Mouse (Mus musculus): ENCODE data around the gene Nt5e. TPM values are rescaled to one million over a fixed set of nuclear protein-coding genes. Genes with fewer than 3 reads are reported as not detected.

Nt5e gene
- polyA plus RNA-seq, 1 experiment from 2014 or later = 1.9 TPM

GRCm38 (mm10) chr9:88324616-88325015 lies 2.4 kb upstream of the Nt5e start:
- peaks cover 11% of the 10 kb centered on the region for H3K4me1 ChIP-seq
- H3K9me3 ChIP-seq = peaks cover 2% of the 10 kb centered on the region; the same call in 1 of the 2 replicates
- H3K4me3 ChIP-seq = no peak overlapping the region
- peaks cover 44% of the 10 kb centered on the region for H3K27me3 ChIP-seq (replicated peaks; ENCODE audit: low read depth, poor library complexity, severe bottlenecking)
- H3K27ac ChIP-seq (replicated peaks) = no peak overlapping the region
- no peak for DNase-seq (ENCODE audit: low spot score)
- 96% methylated on average over 3 of the region's 3 CpGs for WGBS
- H3K36me3 ChIP-seq (replicated peaks) = no peaks in the 10 kb centered on the region

GRCm38 (mm10) chr9:88328666-88329065 lies 1.7 kb downstream of the Nt5e start:
- Histone ChIP-seq H3K27me3 (replicated peaks; ENCODE audit: low read depth, poor library complexity, severe bottlenecking) (peaks cover 68% of the 10 kb centered on the region), H3K4me3 (no peak overlapping the region), H3K27ac (replicated peaks) (no peak overlapping the region), H3K9me3 (peaks cover 2% of the 10 kb centered on the region; the same call in 1 of the 2 replicates), H3K36me3 (replicated peaks) (no peaks in the 10 kb centered on the region), H3K4me1 (peaks cover 20% of the 10 kb centered on the region)
- 11% methylated on average over 5 of the region's 5 CpGs for WGBS
- DNase-seq (ENCODE audit: low spot score) = no peak

DNA sequence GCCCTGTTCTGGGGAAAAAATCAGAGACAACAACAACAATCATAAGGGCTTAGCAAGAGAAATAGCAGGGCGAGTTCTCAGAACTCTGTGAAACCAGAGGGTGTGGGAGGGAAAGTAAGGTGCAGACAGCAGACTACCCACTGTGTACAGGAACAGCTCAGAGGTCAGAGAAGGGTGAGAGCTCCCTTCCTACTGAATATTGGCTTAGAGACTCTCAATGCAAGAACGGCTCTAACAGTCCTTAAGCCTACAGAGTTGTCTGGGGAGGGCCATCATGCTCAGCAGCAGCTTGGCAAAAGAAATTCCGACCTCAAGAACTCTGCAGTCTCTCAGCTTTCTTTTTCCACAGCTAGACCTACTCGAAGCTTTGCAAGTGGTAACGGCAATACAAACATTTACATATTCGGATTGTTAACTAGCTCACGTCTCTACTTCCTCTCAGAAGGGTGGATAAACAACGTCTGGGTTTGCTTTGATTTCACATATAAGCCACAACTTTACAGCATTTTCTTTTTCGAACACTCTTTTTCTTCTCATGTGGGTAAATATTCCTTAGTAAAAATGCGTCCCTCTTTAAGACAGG lies 2.3 kb downstream of the Nt5e start:
- no peak overlapping the region for H3K4me3 ChIP-seq
- peaks cover 20% of the 10 kb centered on the region for H3K4me1 ChIP-seq
- H3K27me3 ChIP-seq (replicated peaks; ENCODE audit: low read depth, poor library complexity, severe bottlenecking) = peaks cover 68% of the 10 kb centered on the region
- H3K9me3 ChIP-seq = no peaks in the 10 kb centered on the region; the same call in 1 of the 2 replicates
- 37% methylated on average over 10 of the region's 10 CpGs for WGBS
- DNase-seq (ENCODE audit: low spot score) = no peak
- no peak overlapping the region for H3K27ac ChIP-seq (replicated peaks)
- no peaks in the 10 kb centered on the region for H3K36me3 ChIP-seq (replicated peaks)

DNA sequence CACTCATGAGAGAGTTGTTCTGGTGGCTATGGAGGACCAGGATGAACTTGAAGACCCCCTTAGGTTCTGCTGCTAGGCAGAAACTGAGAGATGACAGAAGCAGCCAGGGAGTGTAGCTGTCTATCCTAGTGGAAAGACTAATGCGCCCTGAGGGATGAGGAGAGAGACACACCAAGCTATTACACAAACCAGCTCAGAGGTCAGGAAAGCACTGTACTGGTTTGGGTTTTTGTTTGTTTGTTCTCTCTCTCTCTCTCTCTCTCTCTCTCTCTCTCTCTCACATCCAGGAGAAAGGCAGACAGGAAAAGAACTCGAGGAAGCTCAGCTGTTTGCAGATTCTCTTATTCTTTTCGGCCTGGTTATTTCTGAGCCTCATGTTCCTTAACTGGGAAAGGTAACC lies 3.3 kb downstream of the Nt5e start:
- WGBS = 63% methylated on average over 3 of the region's 3 CpGs
- Histone ChIP-seq H3K27ac (replicated peaks) (no peak overlapping the region), H3K4me3 (no peak overlapping the region), H3K27me3 (replicated peaks; ENCODE audit: low read depth, poor library complexity, severe bottlenecking) (peaks cover 70% of the 10 kb centered on the region), H3K4me1 (peaks cover 20% of the 10 kb centered on the region), H3K36me3 (replicated peaks) (no peaks in the 10 kb centered on the region), H3K9me3 (no peaks in the 10 kb centered on the region)
- no peak for DNase-seq (ENCODE audit: low spot score)

DNA sequence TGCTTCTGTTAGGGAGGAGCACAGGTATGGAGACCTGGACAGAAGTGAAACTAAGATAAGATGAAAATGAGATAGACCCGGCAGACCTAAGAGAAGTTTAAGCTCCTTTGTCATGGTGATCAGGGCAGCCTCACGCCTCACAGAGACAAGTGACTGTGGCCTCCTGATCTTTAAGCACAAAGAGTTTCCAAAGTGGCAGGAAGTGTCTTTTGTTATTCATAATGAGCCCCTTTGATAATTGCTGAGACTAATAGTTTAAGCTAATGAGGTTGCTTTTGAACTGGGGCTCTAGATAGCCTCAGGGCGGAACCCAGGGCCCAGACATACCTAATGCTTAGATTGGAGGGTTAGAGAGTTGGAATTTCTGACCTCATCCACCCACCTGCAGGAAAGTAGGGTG lies 5.5 kb downstream of the Nt5e start:
- Histone ChIP-seq H3K9me3 (no peaks in the 10 kb centered on the region), H3K4me3 (no peak overlapping the region), H3K27me3 (replicated peaks; ENCODE audit: low read depth, poor library complexity, severe bottlenecking) (peaks cover 50% of the 10 kb centered on the region), H3K36me3 (replicated peaks) (no peaks in the 10 kb centered on the region), H3K27ac (replicated peaks) (no peak overlapping the region), H3K4me1 (peaks cover 17% of the 10 kb centered on the region)
- WGBS = 16% methylated on average over 3 of the region's 3 CpGs
- no peak for DNase-seq (ENCODE audit: low spot score)

DNA sequence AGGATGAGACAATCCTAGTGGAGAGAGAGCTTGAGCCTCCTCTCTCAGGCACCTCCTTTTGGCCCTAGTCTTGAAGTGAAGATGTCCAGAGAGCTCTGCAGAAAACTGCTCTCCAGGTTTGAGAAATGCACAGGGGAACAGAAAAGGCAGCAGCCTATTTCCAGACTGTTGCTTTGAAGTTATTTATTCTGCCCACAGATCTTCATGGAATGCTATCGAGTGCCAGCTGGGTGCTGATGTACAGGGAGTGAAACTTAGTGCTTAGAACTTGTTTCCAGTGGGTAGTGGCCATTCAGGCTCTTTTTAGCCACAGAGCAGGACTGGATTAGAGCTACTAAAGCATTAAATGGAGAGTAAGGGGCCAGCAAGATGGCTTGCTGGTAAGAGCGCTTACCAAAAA lies 8.8 kb downstream of the Nt5e start:
- Histone ChIP-seq H3K36me3 (replicated peaks) (no peaks in the 10 kb centered on the region), H3K27ac (replicated peaks) (no peak overlapping the region), H3K4me1 (peaks cover 8% of the 10 kb centered on the region; the same call in 1 of the 2 replicates), H3K9me3 (no peaks in the 10 kb centered on the region), H3K27me3 (replicated peaks; ENCODE audit: low read depth, poor library complexity, severe bottlenecking) (peaks cover 17% of the 10 kb centered on the region), H3K4me3 (no peak overlapping the region)
- DNase-seq (ENCODE audit: low spot score) = no peak
- 82% methylated on average over 1 of the region's 2 CpGs for WGBS

DNA sequence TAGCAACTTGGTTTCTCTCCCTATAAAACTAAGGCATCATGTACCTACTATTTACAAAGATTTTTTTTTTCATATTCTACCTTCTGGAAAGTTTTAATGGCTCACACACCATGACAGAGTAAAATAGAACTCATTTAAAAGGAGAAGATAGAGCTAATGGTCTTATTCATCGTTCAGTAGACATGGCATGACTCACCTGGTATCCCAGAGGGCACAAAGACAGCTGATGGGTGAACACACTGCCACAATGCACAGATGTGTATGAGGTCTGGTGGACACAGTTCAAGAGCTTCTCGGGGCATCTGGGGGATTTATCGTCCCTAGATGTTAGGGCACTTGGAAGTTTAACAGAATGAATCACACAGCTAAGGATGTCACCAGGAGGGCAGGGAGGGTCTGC lies 13.8 kb downstream of the Nt5e start:
- 85% methylated on average over 3 of the region's 3 CpGs for WGBS
- Histone ChIP-seq H3K4me1 (no peaks in the 10 kb centered on the region), H3K27ac (replicated peaks) (no peak overlapping the region), H3K4me3 (no peak overlapping the region), H3K27me3 (replicated peaks; ENCODE audit: low read depth, poor library complexity, severe bottlenecking) (no peaks in the 10 kb centered on the region), H3K36me3 (replicated peaks) (no peaks in the 10 kb centered on the region), H3K9me3 (no peaks in the 10 kb centered on the region)
- no peak for DNase-seq (ENCODE audit: low spot score)

- WGBS = 78% methylated on average over 7 of the region's 7 CpGs
- Histone ChIP-seq H3K4me3 (no peak overlapping the region), H3K4me1 (peaks cover 4% of the 10 kb centered on the region; the same call in 1 of the 2 replicates), H3K27me3 (replicated peaks; ENCODE audit: low read depth, poor library complexity, severe bottlenecking) (no peaks in the 10 kb centered on the region), H3K36me3 (replicated peaks) (no peaks in the 10 kb centered on the region), H3K27ac (replicated peaks) (no peak overlapping the region), H3K9me3 (no peaks in the 10 kb centered on the region)
- no peak for DNase-seq (ENCODE audit: low spot score)
Measured at GRCm38 (mm10) chr9:88342241-88342640, 15.2 kb downstream of the Nt5e start.

GRCm38 (mm10) chr9:88342701-88343100 lies 15.7 kb downstream of the Nt5e start:
- no peaks in the 10 kb centered on the region for H3K27me3 ChIP-seq (replicated peaks; ENCODE audit: low read depth, poor library complexity, severe bottlenecking)
- WGBS = 88% methylated on average over 3 of the region's 3 CpGs
- no peaks in the 10 kb centered on the region for H3K9me3 ChIP-seq
- no peak overlapping the region for H3K27ac ChIP-seq (replicated peaks)
- H3K36me3 ChIP-seq (replicated peaks) = no peaks in the 10 kb centered on the region
- no peak overlapping the region for H3K4me3 ChIP-seq
- H3K4me1 ChIP-seq = peaks cover 6% of the 10 kb centered on the region; the same call in 1 of the 2 replicates
- no peak for DNase-seq (ENCODE audit: low spot score)

GRCm38 (mm10) chr9:88344424-88344823 lies 17.4 kb downstream of the Nt5e start:
- 90% methylated on average over 2 of the region's 2 CpGs for WGBS
- no peaks in the 10 kb centered on the region for H3K36me3 ChIP-seq (replicated peaks)
- H3K27ac ChIP-seq (replicated peaks) = no peak overlapping the region
- no peak for DNase-seq (ENCODE audit: low spot score)
- H3K27me3 ChIP-seq (replicated peaks; ENCODE audit: low read depth, poor library complexity, severe bottlenecking) = no peaks in the 10 kb centered on the region
- H3K9me3 ChIP-seq = no peaks in the 10 kb centered on the region
- no peak overlapping the region for H3K4me3 ChIP-seq
- peaks cover 6% of the 10 kb centered on the region; the same call in 1 of the 2 replicates for H3K4me1 ChIP-seq

- no peak overlapping the region for H3K4me3 ChIP-seq
- 72% methylated on average over 5 of the region's 5 CpGs for WGBS
- DNase-seq (ENCODE audit: low spot score) = no peak
- H3K27me3 ChIP-seq (replicated peaks; ENCODE audit: low read depth, poor library complexity, severe bottlenecking) = no peaks in the 10 kb centered on the region
- H3K9me3 ChIP-seq = no peaks in the 10 kb centered on the region
- peaks cover 6% of the 10 kb centered on the region; the same call in 1 of the 2 replicates for H3K4me1 ChIP-seq
- no peaks in the 10 kb centered on the region for H3K36me3 ChIP-seq (replicated peaks)
- H3K27ac ChIP-seq (replicated peaks) = no peak overlapping the region
Measured at GRCm38 (mm10) chr9:88346857-88347256, 19.9 kb downstream of the Nt5e start.

GRCm38 (mm10) chr9:88348623-88349022 lies 21.6 kb downstream of the Nt5e start:
- H3K4me1 ChIP-seq = peaks cover 11% of the 10 kb centered on the region; the same call in 1 of the 2 replicates
- H3K27me3 ChIP-seq (replicated peaks; ENCODE audit: low read depth, poor library complexity, severe bottlenecking) = no peaks in the 10 kb centered on the region
- DNase-seq (ENCODE audit: low spot score) = no peak
- no peaks in the 10 kb centered on the region for H3K9me3 ChIP-seq
- WGBS = 93% methylated on average over 6 of the region's 6 CpGs
- H3K4me3 ChIP-seq = no peak overlapping the region
- H3K36me3 ChIP-seq (replicated peaks) = no peaks in the 10 kb centered on the region
- H3K27ac ChIP-seq (replicated peaks) = no peak overlapping the region

- Histone ChIP-seq H3K27ac (replicated peaks) (no peak overlapping the region), H3K4me3 (no peak overlapping the region), H3K4me1 (peaks cover 11% of the 10 kb centered on the region; the same call in 1 of the 2 replicates), H3K36me3 (replicated peaks) (no peaks in the 10 kb centered on the region), H3K27me3 (replicated peaks; ENCODE audit: low read depth, poor library complexity, severe bottlenecking) (no peaks in the 10 kb centered on the region), H3K9me3 (no peaks in the 10 kb centered on the region)
- no peak for DNase-seq (ENCODE audit: low spot score)
- 79% methylated on average over 1 of the region's 1 CpGs for WGBS
Measured at GRCm38 (mm10) chr9:88350317-88350716, 23.3 kb downstream of the Nt5e start.
